Mouse (Mus musculus): ENCODE measurements around the gene Capn7.

Capn7 gene

DNA sequence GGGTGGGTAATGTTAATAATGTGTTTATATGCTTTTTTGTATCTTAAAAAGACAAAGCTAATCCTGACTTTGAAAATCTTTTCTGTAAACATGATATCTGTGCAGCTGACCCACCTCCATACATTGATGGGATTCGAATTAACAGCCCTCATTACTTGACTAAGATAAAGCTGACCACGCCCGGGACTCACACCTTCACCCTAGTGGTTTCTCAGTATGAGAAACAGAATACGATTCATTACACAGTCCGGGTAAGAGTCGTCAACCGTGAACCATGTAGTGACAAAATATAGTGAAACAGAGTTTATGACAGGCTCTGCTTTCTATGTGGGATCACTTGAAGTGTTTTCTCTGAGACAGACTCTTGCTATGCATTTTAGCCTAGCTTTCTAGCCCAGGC lies 31.5 kb downstream of the Capn7 start:
- DNase-seq = no peak

GRCm38 (mm10) chr14:31369377-31369776 lies 32.9 kb downstream of the Capn7 start:
- DNase-seq = no peak

DNA sequence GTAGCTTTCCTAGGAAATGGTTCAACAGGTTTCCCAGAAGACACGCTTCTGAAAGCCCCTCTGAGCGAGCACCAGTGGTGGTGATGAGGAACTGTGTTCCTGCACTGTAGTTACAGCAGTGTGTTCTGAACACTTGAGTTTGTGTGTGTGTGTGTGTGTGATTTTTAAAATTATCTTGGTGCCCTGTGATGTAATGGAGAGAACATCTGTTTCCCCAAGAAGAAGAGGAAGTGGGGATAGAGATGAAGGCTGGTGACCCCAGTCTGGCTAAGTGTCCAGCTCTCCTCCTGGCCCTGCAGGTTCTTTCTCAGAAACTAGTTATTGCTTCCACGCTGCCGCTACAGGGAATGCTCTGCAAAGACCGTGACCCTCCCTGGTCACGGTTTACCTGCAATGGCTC lies 38.0 kb downstream of the Capn7 start:
- DNase-seq = no peak

DNA sequence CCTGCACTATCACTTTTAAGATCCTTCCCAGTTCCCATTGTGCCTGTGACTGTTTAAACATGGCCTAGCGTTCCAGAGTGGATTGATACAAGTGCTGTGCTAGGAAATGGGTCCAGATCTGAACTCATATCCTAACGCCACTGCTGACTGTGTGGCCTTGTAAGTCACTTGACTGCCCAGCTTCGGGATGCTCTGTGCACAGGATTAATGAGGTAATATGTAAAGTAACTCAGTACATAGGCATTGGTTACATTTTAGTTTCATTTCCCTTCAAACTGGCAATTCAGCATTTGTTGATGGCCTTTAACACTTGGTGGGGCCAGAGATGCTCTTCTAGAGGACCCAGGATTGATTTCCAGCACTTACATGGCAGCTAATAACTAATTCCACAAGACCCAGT lies 39.9 kb downstream of the Capn7 start:
- no peak for DNase-seq

DNA sequence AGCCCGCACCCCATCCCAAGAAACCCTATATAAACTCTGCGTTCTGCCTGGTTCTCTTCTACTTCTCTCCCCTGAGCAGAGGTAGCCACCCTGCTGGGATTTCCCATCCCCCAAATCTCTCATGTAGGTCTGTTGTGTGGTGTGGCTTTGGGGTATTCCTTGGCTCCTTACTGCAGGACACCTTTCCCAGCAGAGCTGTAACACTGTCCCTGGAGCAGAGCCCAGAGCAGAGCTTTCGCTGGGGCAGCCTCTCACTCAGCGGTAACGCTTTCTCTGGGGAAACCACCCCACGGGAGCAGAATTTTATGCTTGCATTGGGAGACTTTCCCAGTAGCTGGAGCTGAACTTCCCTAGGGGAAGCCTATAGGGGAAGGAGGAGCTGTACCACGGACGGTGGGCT lies 45.8 kb downstream of the Capn7 start:
- no peak for DNase-seq

DNA sequence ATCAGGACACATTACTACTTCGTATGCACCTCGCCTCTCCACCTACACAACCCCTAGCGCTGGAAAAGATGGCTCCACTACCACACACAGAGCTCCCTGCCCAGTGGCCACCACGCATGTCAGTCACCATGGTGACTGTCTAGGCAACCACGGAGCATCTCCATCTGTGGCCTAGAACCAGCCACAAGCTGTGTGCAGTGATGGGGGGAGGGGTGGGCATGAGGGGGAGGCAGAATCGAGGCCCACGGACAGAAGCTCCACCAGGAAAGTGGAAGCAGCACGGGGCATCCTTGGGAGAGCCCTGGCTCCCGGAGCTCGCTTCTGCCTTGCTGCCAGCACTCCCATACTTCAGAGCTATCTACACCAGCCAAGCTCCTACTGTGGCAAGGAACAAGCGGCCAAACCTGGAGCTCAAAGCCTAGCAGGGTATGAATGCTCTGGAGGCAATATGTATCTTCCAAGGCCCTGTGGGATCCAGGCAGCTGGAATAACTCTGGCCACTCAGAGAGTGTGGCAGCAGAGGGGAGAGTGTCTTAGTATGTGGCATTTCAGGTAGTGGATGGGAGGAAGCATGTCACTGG lies 47.1 kb downstream of the Capn7 start:
- peak; percentile 89 for DNase-seq

GRCm38 (mm10) chr14:31384366-31385323 lies 48.2 kb downstream of the Capn7 start:
- DNase-seq = no peak

GRCm38 (mm10) chr14:31385406-31385805 lies 49.0 kb downstream of the Capn7 start:
- no peak for DNase-seq

GRCm38 (mm10) chr14:31385977-31386697 lies 49.7 kb downstream of the Capn7 start:
- DNase-seq = peak; percentile 81

DNA sequence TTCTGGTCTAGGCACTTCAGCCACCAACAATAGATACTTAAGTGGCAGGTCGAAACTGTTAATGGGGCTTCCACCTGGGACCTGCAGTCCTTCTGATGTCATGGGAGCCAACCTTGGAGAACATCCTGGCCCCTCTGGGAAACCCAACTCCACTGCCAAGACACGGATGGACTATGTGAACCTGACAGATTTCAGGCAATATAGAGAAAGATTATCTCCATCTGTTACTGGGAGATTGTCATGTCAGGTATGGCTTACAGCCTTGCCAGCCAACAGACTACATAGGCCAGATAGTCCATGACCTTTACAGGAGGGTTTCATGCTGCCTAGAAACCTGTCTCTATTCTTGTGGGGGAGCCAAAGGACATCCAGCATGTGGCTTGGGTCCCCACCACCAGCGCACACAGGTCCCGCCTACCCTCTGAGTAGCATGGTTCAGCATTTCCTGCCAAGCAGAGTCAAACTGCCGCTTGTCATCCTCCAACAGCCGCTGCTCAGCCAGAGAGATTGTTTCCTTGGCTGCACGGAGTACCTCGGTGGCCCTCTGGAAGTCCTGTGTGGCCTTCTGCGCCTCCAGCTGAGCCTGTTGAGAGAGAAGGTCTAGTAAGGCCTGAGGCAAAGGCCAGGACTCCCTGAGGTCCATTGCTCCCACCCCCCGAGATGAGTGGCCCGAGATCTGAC lies 51.0 kb downstream of the Capn7 start:
- DNase-seq = no peak

DNA sequence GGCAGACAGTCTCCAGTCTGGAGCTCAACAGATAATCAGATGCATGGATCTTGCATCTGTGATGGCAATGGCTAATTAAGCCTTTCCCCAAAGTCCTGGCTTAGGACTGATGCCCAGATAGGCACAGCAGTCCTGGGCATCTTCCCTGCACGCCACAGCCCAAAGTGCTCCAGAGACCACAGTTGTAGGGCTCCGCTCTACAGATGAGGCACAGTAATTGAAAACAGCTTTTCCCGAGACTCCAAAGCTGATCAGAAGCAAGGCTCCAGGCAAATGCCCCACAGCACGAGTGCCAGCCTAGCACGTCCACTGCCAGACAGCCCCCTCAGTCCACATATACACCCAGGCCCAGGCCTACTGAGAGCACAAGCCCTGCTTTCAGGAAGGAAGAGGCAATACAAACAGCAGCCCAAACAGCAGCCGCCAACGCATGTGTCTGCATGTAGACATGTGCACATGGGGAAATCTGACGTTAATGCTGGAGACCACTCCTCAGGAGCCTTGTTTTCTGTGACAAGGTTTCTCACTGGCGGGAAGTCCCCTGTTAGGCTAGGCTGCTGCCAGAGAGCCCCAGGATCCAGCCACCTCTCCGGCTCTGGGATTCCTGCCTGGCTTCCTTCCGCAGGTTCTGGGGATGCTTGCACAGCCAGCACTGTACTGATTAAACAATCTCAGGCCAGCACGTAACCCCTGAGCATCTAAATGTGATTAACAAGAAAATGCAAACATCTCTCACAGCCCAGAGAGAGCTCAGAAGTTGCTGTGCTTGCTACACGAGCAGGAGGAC lies 51.8 kb downstream of the Capn7 start:
- DNase-seq = no peak

GRCm38 (mm10) chr14:31389421-31390147 lies 53.1 kb downstream of the Capn7 start:
- DNase-seq = no peak

DNA sequence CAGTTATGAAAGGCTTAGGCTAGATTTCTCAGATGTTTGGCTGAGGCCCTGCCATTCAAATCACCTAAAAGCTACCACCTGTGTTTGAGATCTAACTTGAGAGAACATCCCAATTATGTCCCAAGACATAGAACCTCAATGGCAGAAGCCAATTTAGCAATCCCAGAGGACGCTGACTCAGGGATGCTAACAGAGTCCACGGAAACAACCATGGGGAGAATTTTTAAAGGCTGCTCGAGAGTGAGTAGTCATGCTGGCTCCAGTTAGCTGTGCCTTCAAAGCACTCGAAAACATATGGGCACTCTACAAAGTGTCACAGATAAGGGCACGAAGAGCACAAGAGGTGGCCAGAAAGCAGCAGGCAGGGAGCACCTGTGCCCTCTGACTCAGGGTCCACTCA lies 55.9 kb downstream of the Capn7 start:
- no peak for DNase-seq

DNA sequence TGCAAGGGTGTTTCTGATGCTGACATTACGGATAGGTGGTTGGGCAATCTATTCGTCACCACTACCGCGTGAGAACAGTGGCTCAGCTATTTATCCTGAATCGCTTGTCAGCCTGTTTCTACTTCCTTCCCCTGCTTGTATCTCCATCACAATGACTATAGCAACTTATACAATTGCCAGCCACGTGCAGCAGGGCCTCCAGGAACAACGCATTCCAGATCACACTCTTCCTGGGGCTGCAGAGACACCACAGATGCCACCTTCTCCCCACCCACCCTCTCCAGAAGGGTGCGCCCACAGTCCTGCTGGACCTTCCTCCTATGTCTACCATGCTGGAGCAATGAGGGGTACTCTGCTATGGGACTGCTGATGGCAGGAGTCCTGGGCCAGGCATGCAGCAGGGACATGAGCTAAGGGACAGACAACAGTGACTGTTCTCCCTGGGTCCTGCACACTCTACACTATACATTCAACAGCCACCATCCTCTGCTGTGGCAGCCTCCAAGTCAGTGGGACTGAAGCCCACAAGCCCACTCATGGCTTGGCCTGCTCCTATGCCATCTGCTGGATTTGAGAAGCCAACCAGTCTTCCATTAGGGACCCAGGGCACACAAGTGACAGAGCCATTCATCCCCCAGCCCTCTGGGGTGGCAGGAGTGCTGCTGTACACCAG lies 56.6 kb downstream of the Capn7 start:
- peak; percentile 91 for DNase-seq

GRCm38 (mm10) chr14:31393546-31393890 lies 57.1 kb downstream of the Capn7 start:
- DNase-seq = no peak

DNA sequence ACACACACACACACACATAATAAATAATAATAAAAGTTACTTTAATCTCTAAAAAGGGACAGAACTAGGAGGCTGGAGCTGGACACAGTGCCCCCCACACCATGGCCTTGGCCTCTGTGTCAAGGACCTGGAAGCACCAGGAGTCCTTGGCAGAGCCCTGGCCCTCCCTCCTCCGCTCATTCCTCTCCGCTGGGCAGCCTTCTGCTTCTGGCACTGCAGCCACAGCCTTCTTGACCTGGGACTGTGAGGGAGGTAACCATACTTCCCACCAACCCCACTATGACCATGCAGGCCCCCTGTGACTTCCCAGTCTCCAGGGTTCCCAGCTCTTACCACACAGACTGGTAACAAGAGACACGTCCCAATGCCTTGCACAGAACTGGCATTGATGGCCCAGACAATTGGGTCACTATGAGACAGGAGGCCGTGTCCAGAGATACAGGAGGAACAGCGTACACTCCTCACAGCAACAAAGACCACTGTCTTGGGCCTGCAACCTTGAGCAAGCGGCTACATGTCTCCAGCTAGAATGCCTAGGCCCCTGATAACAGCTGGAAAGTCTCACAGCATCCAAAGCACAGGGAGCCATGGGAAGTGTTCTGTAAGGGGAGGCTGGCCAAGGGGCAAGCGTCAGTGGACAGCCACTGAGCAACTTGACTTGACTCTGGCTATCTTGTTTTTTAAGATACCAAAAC lies 57.6 kb downstream of the Capn7 start:
- DNase-seq = no peak

GRCm38 (mm10) chr14:31394822-31395532 lies 58.5 kb downstream of the Capn7 start:
- no peak for DNase-seq

GRCm38 (mm10) chr14:31395629-31396199 lies 59.3 kb downstream of the Capn7 start:
- no peak for DNase-seq

DNA sequence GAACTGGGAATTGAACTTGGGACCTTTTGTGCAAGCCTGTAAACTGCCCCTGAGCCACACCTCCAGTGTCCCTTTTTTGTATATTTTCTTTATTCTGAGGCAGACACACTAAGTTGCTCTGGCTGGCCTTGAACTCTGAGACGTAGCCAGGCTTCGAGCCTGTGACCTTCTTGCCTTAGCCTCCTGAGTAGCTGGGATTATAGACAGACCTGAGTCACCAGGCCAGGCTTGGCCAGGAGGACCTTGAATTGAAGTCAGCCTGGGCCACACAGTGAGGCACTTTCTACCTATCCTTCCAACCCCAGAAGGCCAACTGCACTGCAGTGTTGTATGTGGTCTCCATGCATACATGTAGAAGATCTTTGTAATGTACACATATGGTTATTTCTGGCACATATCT lies 60.0 kb downstream of the Capn7 start:
- DNase-seq = no peak

All from layer of hippocampus, adult 9-11 months (tissue).